Comparison of ENCODE assay signal across 8 mouse cellular contexts in genomic region chr19:5067040-5067799, GRCm38 (mm10). TPM values are rescaled to one million over a fixed set of nuclear protein-coding genes. Genes with fewer than 3 reads are reported as not detected.
DNase-seq lines count a peak whose midpoint lies in the region; ATAC-seq and TF ChIP-seq lines count a peak whose summit lies in the region.

No protein-coding gene starts in this region.

- peaks cover 6% of the 10 kb centered on the region for H3K27me3 ChIP-seq in embryonic facial prominence, embryonic 15.5 days
- no peaks in the 10 kb centered on the region; the same call in 1 of the 2 replicates for H3K27me3 ChIP-seq in intestine, embryonic 14.5 days (replicated peaks; ENCODE audit: control insufficient read depth, insufficient read depth, low read length)
- peaks cover 27% of the 10 kb centered on the region for H3K27me3 ChIP-seq in midbrain, embryonic 16.5 days (ENCODE audit: control insufficient read depth, insufficient read depth, low read depth, low read length)

- peak overlapping the region; percentile 82 for H3K4me2 ChIP-seq in embryonic facial prominence, embryonic 15.5 days (replicated peaks)
- H3K4me2 ChIP-seq in intestine, embryonic 14.5 days (ENCODE audit: low read length): peak overlapping the region; percentile 77
- peak overlapping the region; percentile 76 for H3K4me2 ChIP-seq in midbrain, embryonic 16.5 days (ENCODE audit: low read length)

- intact Hi-C loops in left cerebral cortex, postnatal 25 days (cut with DNase I): no loop called here

- peak overlapping the region; percentile 51; the same call in 1 of the 2 replicates for H3K4me3 ChIP-seq in layer of hippocampus, adult 2 months
- peak overlapping the region; percentile 70 for H3K4me3 ChIP-seq in embryonic facial prominence, embryonic 15.5 days (replicated peaks)
- H3K4me3 ChIP-seq in intestine, embryonic 14.5 days (ENCODE audit: low read depth, low read length): peak overlapping the region; percentile 52
- H3K4me3 ChIP-seq in midbrain, embryonic 16.5 days (ENCODE audit: low read depth, low read length): no peak overlapping the region

- H3K9ac ChIP-seq in embryonic facial prominence, embryonic 15.5 days: no peak overlapping the region
- 0 out of 2 replicates have a peak overlapping the region, but pooled peaks have one; percentile 22 for H3K9ac ChIP-seq in intestine, embryonic 14.5 days (ENCODE audit: low read length)
- H3K9ac ChIP-seq in midbrain, embryonic 16.5 days (ENCODE audit: low read depth, low read length): no peak overlapping the region; the same call in 1 of the 2 replicates

- TF ChIP-seq CTCF in layer of hippocampus, adult 2 months (conservative IDR thresholded peaks at IDR 0.05): no peak

- no peaks in the 10 kb centered on the region for H3K36me3 ChIP-seq in embryonic facial prominence, embryonic 15.5 days
- H3K36me3 ChIP-seq in intestine, embryonic 14.5 days (ENCODE audit: control insufficient read depth, insufficient read depth, low read length): no peaks in the 10 kb centered on the region
- no peaks in the 10 kb centered on the region for H3K36me3 ChIP-seq in midbrain, embryonic 16.5 days (ENCODE audit: control insufficient read depth, insufficient read depth, low read length)

- no peaks in the 10 kb centered on the region for H3K9me3 ChIP-seq in embryonic facial prominence, embryonic 15.5 days (replicated peaks)
- H3K9me3 ChIP-seq in intestine, embryonic 14.5 days (ENCODE audit: control insufficient read depth, low read length): no peaks in the 10 kb centered on the region
- H3K9me3 ChIP-seq in midbrain, embryonic 16.5 days (replicated peaks; ENCODE audit: control insufficient read depth, low read length, poor library complexity, severe bottlenecking): no peaks in the 10 kb centered on the region

- 0 out of 2 replicates have a peak overlapping the region, but pooled peaks have one; percentile 32 for H3K27ac ChIP-seq in layer of hippocampus, adult 2 months
- peak overlapping the region; percentile 92 for H3K27ac ChIP-seq in embryonic facial prominence, embryonic 15.5 days (replicated peaks)
- H3K27ac ChIP-seq in intestine, embryonic 14.5 days (ENCODE audit: low read depth): peak overlapping the region; percentile 92
- H3K27ac ChIP-seq in midbrain, embryonic 16.5 days (ENCODE audit: low read length): no peak overlapping the region

- WGBS in embryonic facial prominence, embryonic 15.5 days: 5% methylated on average over 15 of the region's 15 CpGs
- 6% methylated on average over 15 of the region's 15 CpGs for WGBS in intestine, embryonic 14.5 days
- 11% methylated on average over 15 of the region's 15 CpGs for WGBS in midbrain, embryonic 16.5 days

- no peak for ATAC-seq in embryonic facial prominence, embryonic 15.5 days (ENCODE audit: insufficient number of reproducible peaks, low FRiP score, low TSS enrichment, low read depth)
- ATAC-seq in intestine, embryonic 14.5 days (replicated peaks; ENCODE audit: low FRiP score, low TSS enrichment, low read depth): 0 out of 2 replicates have a peak, but pooled peaks have one; percentile 0
- no peak for ATAC-seq in midbrain, embryonic 16.5 days

- peaks cover 75% of the 10 kb centered on the region for H3K4me1 ChIP-seq in embryonic facial prominence, embryonic 15.5 days
- H3K4me1 ChIP-seq in intestine, embryonic 14.5 days (replicated peaks; ENCODE audit: control insufficient read depth, insufficient read depth, low read length): peaks cover 44% of the 10 kb centered on the region
- peaks cover 14% of the 10 kb centered on the region; the same call in 1 of the 2 replicates for H3K4me1 ChIP-seq in midbrain, embryonic 16.5 days (ENCODE audit: control insufficient read depth, insufficient read depth, low read length)

- no peak for DNase-seq in layer of hippocampus, adult 2 months (ENCODE audit: low spot score in 2 of 2)
- no peak for DNase-seq in layer of hippocampus, adult 18-20 months (ENCODE audit: low spot score in 2 of 2)
- DNase-seq in intestine, embryonic 14.5 days (ENCODE audit: low spot score): peak; percentile 79
- DNase-seq in urinary bladder, postnatal 36 days (ENCODE audit: low spot score in 2 of 2): no peak
- no peak for DNase-seq in adrenal gland, postnatal 14 days
- DNase-seq in left cerebral cortex, postnatal 25 days (ENCODE audit: low spot score in 2 of 2): no peak

RNA-seq across cellular contexts. Expression of gene Cd248, which starts 0.7 kb away (rescaled TPM):
- 1 to 10 TPM; 3.2 to 3.9 TPM for total RNA-seq in layer of hippocampus, adult 2 months (2021)
- total RNA-seq in layer of hippocampus, adult 18-20 months (2021): 1 to 10 TPM; 1.7 to 1.8 TPM
- polyA plus RNA-seq in embryonic facial prominence, embryonic 15.5 days (2015; fragmentation: Nextera tagmentation; extraction: Ambion mirVana): 131 and 158 TPM in 2 replicates
- 69.8 and 70.2 TPM in 2 replicates for polyA plus RNA-seq in intestine, embryonic 14.5 days (2014; fragmentation: Nextera tagmentation; extraction: Ambion mirVana)
- 16.0 and 16.5 TPM in 2 replicates for polyA plus RNA-seq in midbrain, embryonic 16.5 days (2015; fragmentation: Nextera tagmentation; extraction: Ambion mirVana)
- 17.3 and 21.0 TPM in 2 replicates for total RNA-seq in adrenal gland, postnatal 14 days (2021)
- 1 to 10 TPM; 4.6 to 5.4 TPM for total RNA-seq in left cerebral cortex, postnatal 25 days (2021)

RNA-seq across cellular contexts. Expression of gene Rin1, which starts 16.9 kb away (rescaled TPM):
- total RNA-seq in layer of hippocampus, adult 2 months (2021): 100 to 1,000 TPM; 117 to 119 TPM
- 100 to 1,000 TPM; 106 to 107 TPM for total RNA-seq in layer of hippocampus, adult 18-20 months (2021)
- 2.6 and 4.4 TPM in 2 replicates for polyA plus RNA-seq in embryonic facial prominence, embryonic 15.5 days (2015; fragmentation: Nextera tagmentation; extraction: Ambion mirVana)
- polyA plus RNA-seq in intestine, embryonic 14.5 days (2014; fragmentation: Nextera tagmentation; extraction: Ambion mirVana): 2.6 and 3.8 TPM in 2 replicates
- polyA plus RNA-seq in midbrain, embryonic 16.5 days (2015; fragmentation: Nextera tagmentation; extraction: Ambion mirVana): 1.5 and 1.8 TPM in 2 replicates
- total RNA-seq in adrenal gland, postnatal 14 days (2021): 3.0 and 3.9 TPM in 2 replicates
- total RNA-seq in left cerebral cortex, postnatal 25 days (2021): 10 to 100 TPM; 92.7 to 93.9 TPM

RNA-seq across cellular contexts. Expression of gene Tmem151a, which starts 18.1 kb away (rescaled TPM):
- total RNA-seq in layer of hippocampus, adult 2 months (2021): 100 to 1,000 TPM; 112 to 114 TPM
- 100 to 1,000 TPM; 124 to 128 TPM for total RNA-seq in layer of hippocampus, adult 18-20 months (2021)
- polyA plus RNA-seq in embryonic facial prominence, embryonic 15.5 days (2015; fragmentation: Nextera tagmentation; extraction: Ambion mirVana): 2.3 and 3.0 TPM in 2 replicates
- 7.1 and 8.2 TPM in 2 replicates for polyA plus RNA-seq in intestine, embryonic 14.5 days (2014; fragmentation: Nextera tagmentation; extraction: Ambion mirVana)
- polyA plus RNA-seq in midbrain, embryonic 16.5 days (2015; fragmentation: Nextera tagmentation; extraction: Ambion mirVana): 22.7 and 31.9 TPM in 2 replicates
- 2.0 and 2.5 TPM in 2 replicates for total RNA-seq in adrenal gland, postnatal 14 days (2021)
- total RNA-seq in left cerebral cortex, postnatal 25 days (2021): 100 to 1,000 TPM; 163 to 164 TPM

RNA-seq across cellular contexts. Expression of gene Yif1a, which starts 21.1 kb away (rescaled TPM):
- total RNA-seq in layer of hippocampus, adult 2 months (2021): 10 to 100 TPM; 23.3 to 23.5 TPM
- total RNA-seq in layer of hippocampus, adult 18-20 months (2021): 10 to 100 TPM; 21.6 to 24.0 TPM
- 111 and 119 TPM in 2 replicates for polyA plus RNA-seq in embryonic facial prominence, embryonic 15.5 days (2015; fragmentation: Nextera tagmentation; extraction: Ambion mirVana)
- 111 and 114 TPM in 2 replicates for polyA plus RNA-seq in intestine, embryonic 14.5 days (2014; fragmentation: Nextera tagmentation; extraction: Ambion mirVana)
- 39.8 and 46.6 TPM in 2 replicates for polyA plus RNA-seq in midbrain, embryonic 16.5 days (2015; fragmentation: Nextera tagmentation; extraction: Ambion mirVana)
- 80.4 and 84.7 TPM in 2 replicates for total RNA-seq in adrenal gland, postnatal 14 days (2021)
- 10 to 100 TPM; 24.6 to 26.0 TPM for total RNA-seq in left cerebral cortex, postnatal 25 days (2021)

RNA-seq across cellular contexts. Expression of gene Brms1, which starts 26.1 kb away (rescaled TPM):
- 10 to 100 TPM; 21.4 to 25.3 TPM for total RNA-seq in layer of hippocampus, adult 2 months (2021)
- total RNA-seq in layer of hippocampus, adult 18-20 months (2021): 10 to 100 TPM; 22.4 to 23.2 TPM
- polyA plus RNA-seq in embryonic facial prominence, embryonic 15.5 days (2015; fragmentation: Nextera tagmentation; extraction: Ambion mirVana): 42.2 and 48.6 TPM in 2 replicates
- polyA plus RNA-seq in intestine, embryonic 14.5 days (2014; fragmentation: Nextera tagmentation; extraction: Ambion mirVana): 49.6 and 50.8 TPM in 2 replicates
- 26.8 and 36.2 TPM in 2 replicates for polyA plus RNA-seq in midbrain, embryonic 16.5 days (2015; fragmentation: Nextera tagmentation; extraction: Ambion mirVana)
- total RNA-seq in adrenal gland, postnatal 14 days (2021): 23.9 and 26.3 TPM in 2 replicates
- 10 to 100 TPM; 20.2 to 23.6 TPM for total RNA-seq in left cerebral cortex, postnatal 25 days (2021)

Comparison
In these comparisons a context has a peak if more than half of its experiments do, and no peak if none do; other contexts are left out.
1. RNA of gene Rin1, which starts 16.9 kb away (total RNA-seq): 117 to 119 TPM in layer of hippocampus, adult 2 months, 106 to 107 TPM in layer of hippocampus, adult 18-20 months and 92.7 to 93.9 TPM in left cerebral cortex, postnatal 25 days; 3.0 to 3.9 TPM in adrenal gland, postnatal 14 days; every median in the first group is over 10 times any median in the second.
2. RNA of gene Tmem151a, which starts 18.1 kb away (total RNA-seq): 163 to 164 TPM in left cerebral cortex, postnatal 25 days, 124 to 128 TPM in layer of hippocampus, adult 18-20 months and 112 to 114 TPM in layer of hippocampus, adult 2 months; 2.0 to 2.5 TPM in adrenal gland, postnatal 14 days; every median in the first group is over 10 times any median in the second.
3. Peak in every context shown above with its lines, with median percentiles within 50 percentile points of each other: H3K4me2 ChIP-seq.